Mouse (Mus musculus): Measurements from ENCODE around the gene Ackr4.

Ackr4 gene

DNA sequence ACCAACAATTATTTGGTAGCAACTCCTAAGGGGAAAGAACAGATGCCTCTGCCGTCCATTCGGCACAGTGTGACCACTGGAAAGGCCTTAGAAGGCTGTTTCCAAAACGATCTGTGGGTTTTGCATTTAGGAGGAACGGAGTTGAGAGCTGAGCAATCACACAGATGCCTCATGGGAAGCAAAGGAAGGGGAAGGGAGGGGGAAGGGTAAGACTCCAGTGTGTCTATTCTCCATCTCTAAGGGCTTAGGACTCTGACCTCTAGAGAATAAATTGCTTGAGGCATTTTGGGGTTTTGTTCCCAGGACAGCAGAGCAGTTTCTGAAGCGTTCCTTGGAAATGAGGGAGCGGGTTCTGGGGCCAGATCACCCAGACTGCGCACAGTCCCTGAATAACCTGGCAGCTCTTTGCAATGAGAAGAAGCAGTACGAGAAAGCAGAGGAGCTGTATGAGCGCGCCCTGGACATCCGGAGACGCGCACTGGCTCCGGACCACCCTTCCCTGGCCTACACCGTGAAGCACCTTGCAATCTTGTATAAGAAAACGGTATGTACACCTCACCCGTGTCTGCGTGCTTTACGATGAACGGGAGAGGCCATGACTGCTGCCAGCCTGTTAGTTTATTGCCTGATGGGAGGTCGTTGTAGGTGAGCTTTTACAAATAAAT lies 87.6 kb downstream of the Ackr4 start:
- no peak for DNase-seq

GRCm38 (mm10) chr9:104038266-104038665 lies 88.5 kb downstream of the Ackr4 start:
- DNase-seq, result no peak

DNA sequence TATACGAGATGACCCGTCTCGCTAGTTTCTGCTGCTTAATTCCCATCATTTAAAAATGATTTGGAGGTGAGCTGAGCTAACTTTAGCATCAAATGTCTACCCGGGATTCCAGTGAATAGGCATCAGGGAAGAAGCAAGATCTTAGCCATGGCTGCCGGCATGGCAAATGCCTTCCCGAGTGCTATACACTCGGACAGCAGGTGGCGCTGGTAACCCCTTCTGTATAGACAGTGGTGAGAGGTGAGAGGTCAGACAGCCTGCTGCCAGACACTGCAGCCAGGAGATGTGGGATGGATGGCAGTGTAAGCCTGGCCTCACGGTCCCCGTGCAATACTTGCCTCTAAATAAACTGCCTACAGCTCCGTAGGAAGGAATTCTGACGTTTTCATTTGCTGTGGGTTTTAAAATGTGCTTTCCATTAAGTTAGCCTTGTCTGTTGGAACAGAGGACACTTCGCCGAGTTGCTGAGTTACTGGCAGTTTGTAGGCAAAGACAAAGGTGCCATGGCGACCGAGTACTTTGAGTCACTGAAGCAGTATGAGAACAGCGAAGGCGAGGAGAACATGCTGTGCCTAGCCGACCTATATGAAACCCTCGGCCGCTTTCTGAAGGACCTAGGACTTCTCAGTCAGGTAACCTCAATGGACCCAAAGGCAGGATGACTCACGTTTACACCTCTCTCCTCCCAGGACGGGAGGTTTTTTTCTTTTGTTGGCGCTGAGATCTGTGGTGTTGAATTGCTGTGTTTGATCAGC lies 91.3 kb downstream of the Ackr4 start:
- peak; percentile 61 for DNase-seq

DNA sequence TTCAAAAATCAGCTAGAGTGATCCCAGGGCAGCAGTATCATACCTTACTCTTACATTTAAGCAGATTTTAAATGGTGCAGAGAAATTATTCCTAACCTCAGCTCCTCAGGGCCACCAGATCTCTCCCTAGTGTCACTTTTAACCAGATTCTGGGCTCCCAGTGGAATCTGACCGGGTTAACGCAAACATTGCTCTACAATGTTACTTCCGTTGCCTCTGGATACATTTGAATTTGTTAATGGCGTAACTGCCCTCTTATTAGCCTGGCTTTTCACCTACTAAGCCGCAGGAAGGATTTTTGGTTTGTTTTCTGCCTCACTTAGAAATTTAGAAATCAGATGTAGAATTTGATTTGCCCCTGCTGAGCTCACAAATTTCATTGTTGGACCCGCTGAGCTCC lies 92.0 kb downstream of the Ackr4 start:
- DNase-seq, result no peak

GRCm38 (mm10) chr9:104034231-104034630 lies 92.5 kb downstream of the Ackr4 start:
- DNase-seq, result no peak

Measured in kidney, adult 11 months (tissue).